Mouse (Mus musculus) left cerebral cortex, postnatal 25 days (tissue): ENCODE measurements at regions not wholly inside any gene's neighbourhood (a gene's known extent, or its start where the extent isn't known, plus 50 kb on each side); places are given as distances from the start of the nearest gene placed in this dataset.

Experiments
- DNase-seq, 2 experiments: peaks; one replicate each; pipeline ENCODE4 v3.0.0; 2022; ENCODE audit warnings: low spot score in 2 of 2, mixed read lengths in 1 of 2
- intact Hi-C: fragments of 180-260 bp; cut with DNase I; formaldehyde crosslinking; loops from one replicate; pipeline ENCODE4 v1.15.1; 2025

- intact Hi-C loops = no loop called here
- no peak for DNase-seq
These were observed 86.9 kb downstream of the Fam124b start for GRCm38 (mm10) chr1:80131354-80131753.

GRCm38 (mm10) chr1:80123966-80124365, 94.3 kb downstream of the Fam124b start:
- DNase-seq = peak in 1 of 2 experiments; percentile 80
- intact Hi-C loops = no loop called here

- no peak for DNase-seq
These were observed 102.4 kb downstream of the Fam124b start for GRCm38 (mm10) chr1:80115913-80116312.

GRCm38 (mm10) chr1:80107747-80108476, 110.4 kb downstream of the Fam124b start:
- intact Hi-C loops = loop anchor here (10.0 kb wide), 1 partner anchor 113 kb away; no protein-coding TSS in a partner anchor
- peak in 1 of 2 experiments; percentile 51 for DNase-seq

More at GRCm38 (mm10) chr1:80115913-80116312, 102.4 kb downstream of the Fam124b start:
- intact Hi-C loops = no loop called here

- intact Hi-C loops = loop anchor here (1.0 to 10.0 kb wide), 2 partner anchors 111 to 320 kb away; no protein-coding TSS in a partner anchor
- DNase-seq = peak; percentile 49 to 52
These were observed 112.0 kb downstream of the Fam124b start for GRCm38 (mm10) chr1:80106269-80106668.

- intact Hi-C loops = no loop called here
- no peak for DNase-seq
These were observed 120.0 kb downstream of the Fam124b start for GRCm38 (mm10) chr1:80098266-80098665.

- DNase-seq = no peak
- intact Hi-C loops = no loop called here
These were observed 126.5 kb downstream of the Fam124b start for GRCm38 (mm10) chr1:80091800-80092199.

- no peak for DNase-seq
These were observed 126.9 kb downstream of the Fam124b start for GRCm38 (mm10) chr1:80091350-80091749.

GRCm38 (mm10) chr1:80088651-80089050, 129.6 kb downstream of the Fam124b start:
- intact Hi-C loops = no loop called here
- no peak for DNase-seq

More at GRCm38 (mm10) chr1:80091350-80091749, 126.9 kb downstream of the Fam124b start:
- intact Hi-C loops = no loop called here

- intact Hi-C loops = no loop called here
- no peak for DNase-seq
These were observed 141.9 kb downstream of the Fam124b start for GRCm38 (mm10) chr1:80076357-80076756.

GRCm38 (mm10) chr1:80074376-80074775, 143.9 kb downstream of the Fam124b start:
- DNase-seq = peak in 1 of 2 experiments; percentile 9
- intact Hi-C loops = no loop called here

GRCm38 (mm10) chr1:80073950-80074349, 144.3 kb downstream of the Fam124b start:
- DNase-seq = peak; percentile 24 to 77
- intact Hi-C loops = no loop called here

- intact Hi-C loops = no loop called here
- DNase-seq = no peak
These were observed 149.1 kb downstream of the Fam124b start for GRCm38 (mm10) chr1:80069141-80069540.

GRCm38 (mm10) chr1:80062121-80062520, 156.2 kb downstream of the Fam124b start:
- intact Hi-C loops = no loop called here
- no peak for DNase-seq

- DNase-seq = no peak
- intact Hi-C loops = no loop called here
These were observed 156.6 kb downstream of the Fam124b start for GRCm38 (mm10) chr1:80061632-80062031.

- no peak for DNase-seq
- intact Hi-C loops = no loop called here
These were observed 173.1 kb downstream of the Fam124b start for GRCm38 (mm10) chr1:80045141-80045540.

- intact Hi-C loops = no loop called here
- no peak for DNase-seq
These were observed 177.9 kb downstream of the Fam124b start for GRCm38 (mm10) chr1:80040409-80040808.

- intact Hi-C loops = no loop called here
- no peak for DNase-seq
These were observed 178.4 kb downstream of the Fam124b start for GRCm38 (mm10) chr1:80039891-80040290.

GRCm38 (mm10) chr1:80039161-80039560, 178.2 kb upstream of the Serpine2 start:
- intact Hi-C loops = no loop called here
- no peak for DNase-seq

- intact Hi-C loops = no loop called here
- DNase-seq = no peak
These were observed 177.1 kb upstream of the Serpine2 start for GRCm38 (mm10) chr1:80038059-80038458.

GRCm38 (mm10) chr1:80036436-80036835, 175.5 kb upstream of the Serpine2 start:
- intact Hi-C loops = no loop called here
- DNase-seq = no peak
